ENCODE assay signal across 28 mouse cellular contexts in genomic region chr7:44953561-44953960, GRCm38 (mm10). TPM values are rescaled to one million over a fixed set of nuclear protein-coding genes. Genes with fewer than 3 reads are reported as not detected.
DNase-seq lines count a peak whose midpoint lies in the region; ATAC-seq and TF ChIP-seq lines count a peak whose summit lies in the region.
"Had no signal": no experiment of that assay in that cellular context is flagged by ENCODE, and none has a peak within 500 bp of the region (broad histone marks: within the 10 kb centered on the region; RNA-seq: fewer than 3 reads in every experiment).

No protein-coding gene starts in this region.

- H3K27me3 ChIP-seq in limb, embryonic 12.5 days, result peaks cover 36% of the 10 kb centered on the region
- peaks cover 34% of the 10 kb centered on the region for H3K27me3 ChIP-seq in limb, embryonic 10.5 days (ENCODE audit: low read depth, poor library complexity, severe bottlenecking)
- no peaks in the 10 kb centered on the region for H3K27me3 ChIP-seq in ES-Bruce4 (ENCODE audit: control insufficient read depth, insufficient read depth, low read length, poor library complexity, severe bottlenecking)

- no peak for ATAC-seq in limb, embryonic 12.5 days (ENCODE audit: insufficient number of reproducible peaks, insufficient read depth, low FRiP score, low TSS enrichment, low read depth)

- TF ChIP-seq EP300 in ES-Bruce4 (IDR thresholded peaks at IDR 0.05; ENCODE audit: insufficient read depth, low read depth, low read length), result no peak

- no peak for TF ChIP-seq POLR2A in ES-Bruce4 (IDR thresholded peaks at IDR 0.05; ENCODE audit: insufficient read depth, low read length)

- H3K4me1 ChIP-seq in limb, embryonic 12.5 days (replicated peaks), result peaks cover 10% of the 10 kb centered on the region
- peaks cover 23% of the 10 kb centered on the region for H3K4me1 ChIP-seq in limb, embryonic 10.5 days
- peaks cover 2% of the 10 kb centered on the region for H3K4me1 ChIP-seq in ES-Bruce4 (ENCODE audit: control insufficient read depth, insufficient read depth, low read length)

- TF ChIP-seq CTCF in gastrocnemius, adult 2 months (IDR thresholded peaks at IDR 0.05), result no peak
- TF ChIP-seq CTCF in ES-Bruce4 (IDR thresholded peaks at IDR 0.05; ENCODE audit: low read depth, low read length), result no peak

- no peak overlapping the region for H3K4me3 ChIP-seq in gastrocnemius, adult 2 months
- 0 out of 2 replicates have a peak overlapping the region, but pooled peaks have one; percentile 3 for H3K4me3 ChIP-seq in limb, embryonic 12.5 days (replicated peaks)
- H3K4me3 ChIP-seq in limb, embryonic 10.5 days, result no peak overlapping the region
- 0 out of 2 replicates have a peak overlapping the region, but pooled peaks have one; percentile 4 for H3K4me3 ChIP-seq in ES-Bruce4 (ENCODE audit: low read depth, low read length)

- no peak for DNase-seq in gastrocnemius, adult 2 months
- no peak for DNase-seq in gastrocnemius, adult 18-20 months (ENCODE audit: low spot score)
- no peak for DNase-seq in limb, embryonic 10.5 days (ENCODE audit: low spot score)
- peak; percentile 13 for DNase-seq in ES-CJ7 (ENCODE audit: low read depth, low spot score)
- no peak for DNase-seq in spleen, adult 18-20 months
- DNase-seq: adrenal gland, postnatal 14 days; B cell, adult 2 months; cerebellum, adult 11 months; gastrocnemius, postnatal 14 days; heart, postnatal 36 days; kidney, adult 18-20 months; kidney, postnatal 36 days; lung, embryonic 14.5 days; lung, postnatal 14 days; right cerebral cortex, postnatal 4 days; thymus, postnatal 14 days had no signal

- H3K36me3 ChIP-seq in limb, embryonic 12.5 days, result no peaks in the 10 kb centered on the region
- H3K36me3 ChIP-seq in limb, embryonic 10.5 days, result no peaks in the 10 kb centered on the region
- H3K36me3 ChIP-seq in ES-Bruce4 (ENCODE audit: control insufficient read depth, insufficient read depth, low read length, poor library complexity, severe bottlenecking), result 0 out of 2 replicates have a peak, but pooled peaks cover under 1% of the 10 kb centered on the region
- H3K36me3 ChIP-seq: G1E; hindbrain, embryonic 15.5 days; kidney, embryonic 15.5 days; limb, embryonic 15.5 days had no signal

- H3K9me3 ChIP-seq in limb, embryonic 12.5 days, result no peaks in the 10 kb centered on the region
- no peaks in the 10 kb centered on the region for H3K9me3 ChIP-seq in limb, embryonic 10.5 days (replicated peaks)
- H3K9me3 ChIP-seq in ES-Bruce4 (replicated peaks; ENCODE audit: control insufficient read depth, insufficient read depth, low read length, poor library complexity, severe bottlenecking), result no peaks in the 10 kb centered on the region
- H3K9me3 ChIP-seq: G1E; hindbrain, embryonic 15.5 days; kidney, embryonic 15.5 days; limb, embryonic 15.5 days; neural tube, embryonic 13.5 days had no signal

- no peak overlapping the region for H3K4me2 ChIP-seq in limb, embryonic 12.5 days

- 55% methylated on average over 14 of the region's 14 CpGs for WGBS in limb, embryonic 12.5 days
- WGBS in limb, embryonic 10.5 days, result 61% methylated on average over 14 of the region's 14 CpGs

- intact Hi-C loops in gastrocnemius, adult 2 months (cut with DNase I), result loop anchor here (2.0 to 10.0 kb wide), 2 partner anchors 25 to 209 kb away; partner anchors contain the start of genes Ap2a1 and Vrk3

- peak overlapping the region; percentile 58; the same call in 1 of the 2 replicates for H3K27ac ChIP-seq in gastrocnemius, adult 2 months
- H3K27ac ChIP-seq in limb, embryonic 12.5 days, result no peak overlapping the region
- no peak overlapping the region for H3K27ac ChIP-seq in limb, embryonic 10.5 days
- no peak overlapping the region for H3K27ac ChIP-seq in ES-Bruce4 (ENCODE audit: insufficient read depth, low read length)
- H3K27ac ChIP-seq: hindbrain, embryonic 15.5 days; limb, embryonic 15.5 days; liver, embryonic 14.5 days; neural tube, embryonic 13.5 days had no signal

- H3K9ac ChIP-seq in limb, embryonic 12.5 days (replicated peaks), result no peak overlapping the region
- 0 out of 2 replicates have a peak overlapping the region, but pooled peaks have one; percentile 11 for H3K9ac ChIP-seq in ES-Bruce4 (ENCODE audit: low read depth, poor library complexity, severe bottlenecking)
- H3K9ac ChIP-seq: hindbrain, embryonic 15.5 days; kidney, embryonic 15.5 days; limb, embryonic 15.5 days; liver, embryonic 14.5 days; lung, embryonic 14.5 days had no signal

RNA-seq across cellular contexts. Expression of gene Tsks, which starts 10.6 kb away (rescaled TPM):
- not detected for total RNA-seq in gastrocnemius, adult 2 months (2021)
- not detected for total RNA-seq in gastrocnemius, adult 18-20 months (2021)
- 0.11 TPM in 1 of 2 replicates, not detected in the other for polyA plus RNA-seq in limb, embryonic 12.5 days (2016; fragmentation: Nextera tagmentation; extraction: Ambion mirVana)
- polyA plus RNA-seq in limb, embryonic 10.5 days (2016; fragmentation: Nextera tagmentation; extraction: Ambion mirVana), result 0.14 and 0.18 TPM in 2 replicates
- polyA plus RNA-seq in ES-Bruce4 (2011; ENCODE audit: insufficient read depth, insufficient read length, low read depth, missing spikeins), result not detected in 2 replicates
- total RNA-seq: adrenal gland, postnatal 14 days; G1E; gastrocnemius, postnatal 14 days; granulocyte monocyte progenitor cell, adult 5-6 weeks; heart, postnatal 36 days had no signal
- polyA plus RNA-seq: embryonic facial prominence, embryonic 11.5 days; heart, embryonic 11.5 days; intestine, embryonic 14.5 days had no signal

RNA-seq across cellular contexts. Expression of gene Cpt1c, which starts 21.1 kb away (rescaled TPM):
- 1 to 10 TPM in 1 of 2 experiments, under 1 TPM in 1; 0.92 to 2.3 TPM for total RNA-seq in gastrocnemius, adult 2 months (2021)
- total RNA-seq in gastrocnemius, adult 18-20 months (2021), result 1 to 10 TPM in 1 of 2 experiments, under 1 TPM in 1; 0.64 to 1.4 TPM
- polyA plus RNA-seq in limb, embryonic 12.5 days (2016; fragmentation: Nextera tagmentation; extraction: Ambion mirVana), result 27.8 and 29.9 TPM in 2 replicates
- polyA plus RNA-seq in limb, embryonic 10.5 days (2016; fragmentation: Nextera tagmentation; extraction: Ambion mirVana), result 11.4 and 18.8 TPM in 2 replicates
- polyA plus RNA-seq in ES-Bruce4 (2011; ENCODE audit: insufficient read depth, insufficient read length, low read depth, missing spikeins), result 73.3 and 84.5 TPM in 2 replicates
- total RNA-seq: granulocyte monocyte progenitor cell, adult 5-6 weeks had no signal

RNA-seq across cellular contexts. Expression of gene Ap2a1, which starts 24.3 kb away (rescaled TPM):
- total RNA-seq in gastrocnemius, adult 2 months (2021), result 10 to 100 TPM; 59.1 to 62.6 TPM
- total RNA-seq in gastrocnemius, adult 18-20 months (2021), result 10 to 100 TPM; 59.8 to 64.4 TPM
- 74.2 and 77.6 TPM in 2 replicates for polyA plus RNA-seq in limb, embryonic 12.5 days (2016; fragmentation: Nextera tagmentation; extraction: Ambion mirVana)
- 78.7 and 85.3 TPM in 2 replicates for polyA plus RNA-seq in limb, embryonic 10.5 days (2016; fragmentation: Nextera tagmentation; extraction: Ambion mirVana)
- polyA plus RNA-seq in ES-Bruce4 (2011; ENCODE audit: insufficient read depth, insufficient read length, low read depth, missing spikeins), result 88.5 and 107 TPM in 2 replicates

RNA-seq across cellular contexts. Expression of gene Prmt1, which starts 32.8 kb away (rescaled TPM):
- total RNA-seq in gastrocnemius, adult 2 months (2021), result 100 to 1,000 TPM; 126 to 136 TPM
- 100 to 1,000 TPM; 119 to 139 TPM for total RNA-seq in gastrocnemius, adult 18-20 months (2021)
- polyA plus RNA-seq in limb, embryonic 12.5 days (2016; fragmentation: Nextera tagmentation; extraction: Ambion mirVana), result 704 and 706 TPM in 2 replicates
- 979 and 1,027 TPM in 2 replicates for polyA plus RNA-seq in limb, embryonic 10.5 days (2016; fragmentation: Nextera tagmentation; extraction: Ambion mirVana)
- polyA plus RNA-seq in ES-Bruce4 (2011; ENCODE audit: insufficient read depth, insufficient read length, low read depth, missing spikeins), result 461 and 485 TPM in 2 replicates

RNA-seq across cellular contexts. Expression of gene Irf3, which starts 43.9 kb away (rescaled TPM):
- 10 to 100 TPM; 18.4 to 18.9 TPM for total RNA-seq in gastrocnemius, adult 2 months (2021)
- total RNA-seq in gastrocnemius, adult 18-20 months (2021), result 10 to 100 TPM; 15.0 to 19.1 TPM
- 90.9 and 97.2 TPM in 2 replicates for polyA plus RNA-seq in limb, embryonic 12.5 days (2016; fragmentation: Nextera tagmentation; extraction: Ambion mirVana)
- 74.7 and 75.0 TPM in 2 replicates for polyA plus RNA-seq in limb, embryonic 10.5 days (2016; fragmentation: Nextera tagmentation; extraction: Ambion mirVana)
- polyA plus RNA-seq in ES-Bruce4 (2011; ENCODE audit: insufficient read depth, insufficient read length, low read depth, missing spikeins), result 56.1 and 57.5 TPM in 2 replicates

Comparison
In these comparisons a context has a peak if more than half of its experiments do, and no peak if none do; other contexts are left out.
1. H3K4me3 ChIP-seq: peak in limb, embryonic 12.5 days (single experiment) and ES-Bruce4 (single experiment); none in gastrocnemius, adult 2 months (single experiment) and limb, embryonic 10.5 days (single experiment).